Mouse (Mus musculus) cerebellum, adult 2 months (tissue): ENCODE data around the gene Itih2. TPM values are rescaled to one million over a fixed set of nuclear protein-coding genes. Genes with fewer than 3 reads are reported as not detected.

Experiments used
- DNase-seq, 2 experiments: peaks; one replicate each; pipeline ENCODE4 v3.0.0; 2021
- H3K27ac ChIP-seq: fragments of 200-500 bp; 2 replicates; pipeline ENCODE4 v1.5.1; 2012; ENCODE audit warnings: low read length, control low read depth, inconsistent platforms; ENCODE audit not compliant: insufficient read depth
- H3K27me3 ChIP-seq: fragments of 200-500 bp; 2 replicates; pipeline ENCODE4 v1.6.1; 2012; ENCODE audit warnings: inconsistent platforms, mild to moderate bottlenecking, low read length, moderate library complexity; ENCODE audit not compliant: control insufficient read depth, insufficient read depth
- H3K4me1 ChIP-seq: fragments of 200-500 bp; 2 replicates; pipeline ENCODE4 v1.6.1; 2011; ENCODE audit warnings: low read length; ENCODE audit not compliant: control insufficient read depth, insufficient read depth
- H3K4me3 ChIP-seq: fragments of 200-500 bp; replicated peaks from 2 replicates; pipeline ENCODE3; 2011; ENCODE audit warnings: mild to moderate bottlenecking, low read depth, low read length, control low read depth; ENCODE audit not compliant: insufficient read depth
- CTCF ChIP-seq: fragments of 200-500 bp; IDR thresholded peaks from 2 replicates; pipeline ENCODE4 v1.5.1; 2011; ENCODE audit warnings: low read depth, mild to moderate bottlenecking, control low read depth, low read length, moderate library complexity, borderline replicate concordance; ENCODE audit not compliant: insufficient read depth
- POLR2A ChIP-seq: fragments of 200-500 bp; IDR thresholded peaks from 2 replicates; pipeline ENCODE4 v1.6.1; 2011; ENCODE audit warnings: low read length, control low read depth, borderline replicate concordance; ENCODE audit not compliant: insufficient read depth
- WGBS: fragments of 180-500 bp; shearing (Covaris S2); methylation state at CpG from one replicate; pipeline ENCODE4 v1.1.7; 2018; 5-methylcytosine and 5-hydroxymethylcytosine counted together
- polyA plus RNA-seq: library from polyadenylated mRNA; depleted of rRNA; stranded (reverse); fragments of >200 nt; gene quantifications from 2 replicates; pipeline ENCODE4 v1.2.3, GENCODE M21; 2012

Gene Itih2
- polyA plus RNA-seq, 1 experiment: 1.9 TPM

GRCm38 (mm10) chr2:10152590-10152989, 21.4 kb upstream of the Itih2 start:
- 87% methylated on average over 5 of the region's 5 CpGs for WGBS
- Histone ChIP-seq H3K27me3 (no peaks in the 10 kb centered on the region), H3K4me1 (no peaks in the 10 kb centered on the region)

GRCm38 (mm10) chr2:10147176-10147575, 16.0 kb upstream of the Itih2 start:
- TF ChIP-seq POLR2A (no peak), CTCF (no peak)
- no peak overlapping the region for H3K27ac ChIP-seq
- H3K4me1 ChIP-seq: no peaks in the 10 kb centered on the region
- no peak for DNase-seq
- 17% methylated on average over 8 of the region's 8 CpGs for WGBS
- no peak overlapping the region for H3K4me3 ChIP-seq
- H3K27me3 ChIP-seq: no peaks in the 10 kb centered on the region

More at GRCm38 (mm10) chr2:10152590-10152989, 21.4 kb upstream of the Itih2 start:
- TF ChIP-seq CTCF: no peak
- no peak for TF ChIP-seq POLR2A
- no peak for DNase-seq
- H3K27ac ChIP-seq: no peak overlapping the region
- no peak overlapping the region for H3K4me3 ChIP-seq

GRCm38 (mm10) chr2:10145514-10145913, 14.3 kb upstream of the Itih2 start:
- TF ChIP-seq CTCF: no peak
- TF ChIP-seq POLR2A: no peak

DNA sequence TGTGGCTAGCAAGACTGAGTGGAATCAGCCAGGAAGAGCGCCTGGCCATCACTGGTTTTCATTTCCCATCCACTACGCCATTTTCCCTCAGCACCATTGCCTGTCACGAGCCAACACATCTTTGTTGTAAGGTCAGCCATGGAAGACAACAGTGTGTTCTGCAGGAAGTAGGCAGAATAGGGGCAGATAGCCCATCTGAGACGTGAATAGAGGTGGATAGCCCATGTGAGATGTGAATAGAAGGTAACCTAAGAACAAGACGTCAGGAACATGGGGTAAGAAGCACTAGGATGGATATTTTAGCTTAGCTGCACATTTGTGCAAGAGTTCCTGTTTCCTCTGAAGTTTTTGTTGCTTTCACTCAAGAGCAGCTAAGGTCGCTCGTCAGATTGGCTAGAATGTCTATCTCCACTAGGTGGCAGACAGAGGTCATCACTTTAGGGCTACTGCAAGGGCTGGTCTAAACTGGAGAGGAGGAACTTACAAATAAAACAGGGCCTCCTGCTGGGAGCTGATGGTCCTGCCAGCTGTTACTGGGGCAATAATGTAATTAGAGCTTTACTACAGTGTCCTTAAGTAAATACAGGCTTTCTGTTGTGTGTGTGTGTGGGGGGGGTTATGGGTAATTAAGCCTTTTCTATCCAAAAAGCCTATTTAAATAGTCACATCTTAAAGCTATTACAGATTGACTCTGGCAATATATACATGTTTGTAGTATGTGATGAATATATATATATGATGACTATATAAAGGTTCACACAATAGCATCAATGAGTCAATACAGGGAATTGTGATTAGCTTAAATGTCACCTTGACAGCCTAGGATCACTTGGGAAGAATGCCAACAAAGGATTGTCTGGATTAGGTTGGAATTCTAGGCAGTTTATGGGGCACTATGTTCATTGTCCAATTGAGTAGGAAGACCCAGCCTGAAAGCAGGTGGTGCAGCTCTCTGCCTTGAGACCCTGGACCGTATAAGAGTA, 11.6 kb upstream of the Itih2 start:
- Histone ChIP-seq H3K27me3 (no peaks in the 10 kb centered on the region), H3K4me3 (no peak overlapping the region), H3K27ac (no peak overlapping the region), H3K4me1 (no peaks in the 10 kb centered on the region)
- WGBS: 38% methylated on average over 8 of the region's 8 CpGs
- TF ChIP-seq POLR2A: no peak
- 0 out of 2 replicates have a peak, but pooled peaks have one; percentile 36 for TF ChIP-seq CTCF
- DNase-seq: peak; percentile 39 to 42

More at GRCm38 (mm10) chr2:10145514-10145913, 14.3 kb upstream of the Itih2 start:
- 86% methylated on average over 6 of the region's 6 CpGs for WGBS
- Histone ChIP-seq H3K4me1 (no peaks in the 10 kb centered on the region), H3K27me3 (no peaks in the 10 kb centered on the region), H3K4me3 (no peak overlapping the region), H3K27ac (no peak overlapping the region)
- no peak for DNase-seq

GRCm38 (mm10) chr2:10140456-10140855, 9.3 kb upstream of the Itih2 start:
- WGBS: 11% methylated on average over 5 of the region's 5 CpGs
- Histone ChIP-seq H3K4me1 (no peaks in the 10 kb centered on the region), H3K27me3 (no peaks in the 10 kb centered on the region), H3K27ac (no peak overlapping the region), H3K4me3 (no peak overlapping the region)
- DNase-seq: peak in 1 of 2 experiments; percentile 26
- TF ChIP-seq POLR2A: no peak
- TF ChIP-seq CTCF: no peak

DNA sequence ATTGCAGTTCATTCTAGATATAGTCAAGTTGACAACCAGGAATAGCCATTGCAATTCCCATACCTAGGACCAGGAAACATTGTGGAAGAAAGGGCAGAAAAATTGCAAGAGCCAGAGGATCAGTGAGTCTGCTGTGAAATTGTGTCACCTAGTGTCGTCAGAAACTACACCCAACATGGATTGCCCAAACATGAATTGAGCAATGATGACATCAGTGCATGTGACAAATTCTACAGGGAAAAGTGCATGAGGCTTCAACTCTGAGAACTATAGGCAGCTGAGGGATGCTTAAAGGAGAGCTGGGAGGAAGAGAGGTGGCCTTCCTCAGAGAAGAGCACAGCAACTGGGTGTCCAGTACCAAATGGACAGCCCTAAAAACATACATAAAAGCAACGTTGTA, 6.1 kb upstream of the Itih2 start:
- WGBS: 86% methylated on average over 2 of the region's 2 CpGs
- no peak for DNase-seq
- no peak overlapping the region for H3K4me3 ChIP-seq
- H3K27me3 ChIP-seq: no peaks in the 10 kb centered on the region
- H3K4me1 ChIP-seq: no peaks in the 10 kb centered on the region
- no peak overlapping the region for H3K27ac ChIP-seq
- TF ChIP-seq POLR2A (no peak), CTCF (no peak)

GRCm38 (mm10) chr2:10133941-10134340, 2.7 kb upstream of the Itih2 start:
- TF ChIP-seq POLR2A: no peak
- TF ChIP-seq CTCF: no peak
- H3K4me3 ChIP-seq: no peak overlapping the region
- DNase-seq: no peak
- H3K4me1 ChIP-seq: no peaks in the 10 kb centered on the region
- no peaks in the 10 kb centered on the region for H3K27me3 ChIP-seq
- no peak overlapping the region for H3K27ac ChIP-seq
- 75% methylated on average over 6 of the region's 6 CpGs for WGBS

GRCm38 (mm10) chr2:10132128-10132527, 932 bp upstream of the Itih2 start:
- WGBS: 89% methylated on average over 1 of the region's 1 CpGs
- no peak overlapping the region for H3K27ac ChIP-seq

More at GRCm38 (mm10) chr2:10132128-10132527, 932 bp upstream of the Itih2 start:
- H3K27me3 ChIP-seq: no peaks in the 10 kb centered on the region
- no peak for TF ChIP-seq CTCF
- TF ChIP-seq POLR2A: no peak
- no peak for DNase-seq
- no peak overlapping the region for H3K4me3 ChIP-seq
- H3K4me1 ChIP-seq: no peaks in the 10 kb centered on the region
